9 mouse cellular contexts compared by ENCODE assay signal in the genomic region with DNA sequence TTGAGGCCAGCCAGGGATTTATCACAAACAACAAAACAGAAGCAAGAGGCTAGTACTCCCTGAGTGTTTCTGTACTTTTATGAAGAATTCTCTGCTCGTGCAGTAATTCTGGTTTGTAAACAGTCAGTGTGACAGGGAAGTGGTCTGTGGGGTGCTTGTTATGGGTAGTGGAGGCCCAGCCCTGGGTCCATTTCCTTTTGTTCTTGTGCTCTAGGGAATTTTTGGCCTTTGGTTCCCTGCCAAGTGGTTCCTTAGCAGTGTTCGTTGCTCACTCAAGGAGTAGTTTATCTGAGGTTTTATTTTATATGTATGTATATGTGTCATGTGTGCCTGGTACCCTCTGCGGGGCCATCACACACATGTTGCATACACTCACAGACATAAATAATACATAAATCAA. TPM values are rescaled to one million over a fixed set of nuclear protein-coding genes. Genes with fewer than 3 reads are reported as not detected.
DNase-seq lines count a peak whose midpoint lies in the region; ATAC-seq lines count a peak whose summit lies in the region.
"Had no signal": no experiment of that assay in that cellular context is flagged by ENCODE, and none has a peak within 500 bp of the region (broad histone marks: within the 10 kb centered on the region; RNA-seq: fewer than 3 reads in every experiment).

No protein-coding gene starts in this region.

- DNase-seq in kidney, adult 18-20 months, result peak; percentile 36
- peak; percentile 56 for DNase-seq in adipocyte (ENCODE audit: low spot score)
- DNase-seq in heart, postnatal 36 days, result peak; percentile 27 to 34
- peak; percentile 66 for DNase-seq in lung, postnatal 10 days

- ATAC-seq in kidney, embryonic 15.5 days (replicated peaks; ENCODE audit: low FRiP score), result no peak
- ATAC-seq in frontal cortex, adult (ENCODE audit: low TSS enrichment), result no peak
- ATAC-seq in forebrain, embryonic 13.5 days, result no peak

- peaks cover 4% of the 10 kb centered on the region for H3K36me3 ChIP-seq in kidney, embryonic 15.5 days
- H3K36me3 ChIP-seq in forebrain, embryonic 13.5 days (ENCODE audit: poor library complexity, severe bottlenecking), result no peaks in the 10 kb centered on the region
- H3K36me3 ChIP-seq: hindbrain, embryonic 10.5 days; limb, embryonic 15.5 days had no signal

- H3K4me1 ChIP-seq in kidney, embryonic 15.5 days, result peaks cover 55% of the 10 kb centered on the region
- peaks cover 17% of the 10 kb centered on the region for H3K4me1 ChIP-seq in forebrain, embryonic 13.5 days

- no peak overlapping the region for H3K27ac ChIP-seq in kidney, embryonic 15.5 days
- H3K27ac ChIP-seq in forebrain, embryonic 13.5 days, result no peak overlapping the region
- H3K27ac ChIP-seq: hindbrain, embryonic 10.5 days; limb, embryonic 15.5 days had no signal

- H3K4me3 ChIP-seq in kidney, embryonic 15.5 days (replicated peaks), result no peak overlapping the region
- H3K4me3 ChIP-seq in forebrain, embryonic 13.5 days, result no peak overlapping the region
- H3K4me3 ChIP-seq: hindbrain, embryonic 10.5 days; limb, embryonic 15.5 days had no signal

- 47% methylated on average over 3 of the region's 3 CpGs for WGBS in kidney, embryonic 15.5 days
- WGBS in forebrain, embryonic 13.5 days, result 55% methylated on average over 3 of the region's 3 CpGs

- H3K27me3 ChIP-seq in kidney, embryonic 15.5 days, result no peaks in the 10 kb centered on the region
- no peaks in the 10 kb centered on the region for H3K27me3 ChIP-seq in forebrain, embryonic 13.5 days
- H3K27me3 ChIP-seq: limb, embryonic 15.5 days had no signal

- H3K9ac ChIP-seq in kidney, embryonic 15.5 days, result no peak overlapping the region
- no peak overlapping the region for H3K9ac ChIP-seq in forebrain, embryonic 13.5 days
- H3K9ac ChIP-seq: limb, embryonic 15.5 days had no signal

- intact Hi-C loops in heart, postnatal 36 days (cut with DNase I), result loop anchor here (10.0 kb wide), 1 partner anchor 332 kb away; the partner anchor contains the start of genes Pign and Relch

- no peaks in the 10 kb centered on the region for H3K9me3 ChIP-seq in kidney, embryonic 15.5 days (replicated peaks)
- H3K9me3 ChIP-seq in forebrain, embryonic 13.5 days (replicated peaks), result no peaks in the 10 kb centered on the region
- H3K9me3 ChIP-seq: hindbrain, embryonic 10.5 days; limb, embryonic 15.5 days had no signal

- H3K4me2 ChIP-seq in kidney, embryonic 15.5 days, result no peak overlapping the region
- no peak overlapping the region for H3K4me2 ChIP-seq in forebrain, embryonic 13.5 days
- H3K4me2 ChIP-seq: limb, embryonic 15.5 days had no signal

RNA-seq across cellular contexts. Expression of gene Zcchc2, which starts 7.1 kb away (rescaled TPM):
- 3.1 and 3.2 TPM in 2 replicates for polyA plus RNA-seq in kidney, embryonic 15.5 days (2015; fragmentation: Nextera tagmentation; extraction: Ambion mirVana)
- total RNA-seq in heart, postnatal 36 days (2021), result 10 to 100 TPM in 1 of 2 experiments, 1 to 10 TPM in 1; 9.8 to 10.4 TPM
- polyA plus RNA-seq in forebrain, embryonic 13.5 days (2015; fragmentation: Nextera tagmentation; extraction: Ambion mirVana), result 1.7 and 1.8 TPM in 2 replicates
